ENCODE assay signal across 9 mouse cellular contexts in the genomic region with DNA sequence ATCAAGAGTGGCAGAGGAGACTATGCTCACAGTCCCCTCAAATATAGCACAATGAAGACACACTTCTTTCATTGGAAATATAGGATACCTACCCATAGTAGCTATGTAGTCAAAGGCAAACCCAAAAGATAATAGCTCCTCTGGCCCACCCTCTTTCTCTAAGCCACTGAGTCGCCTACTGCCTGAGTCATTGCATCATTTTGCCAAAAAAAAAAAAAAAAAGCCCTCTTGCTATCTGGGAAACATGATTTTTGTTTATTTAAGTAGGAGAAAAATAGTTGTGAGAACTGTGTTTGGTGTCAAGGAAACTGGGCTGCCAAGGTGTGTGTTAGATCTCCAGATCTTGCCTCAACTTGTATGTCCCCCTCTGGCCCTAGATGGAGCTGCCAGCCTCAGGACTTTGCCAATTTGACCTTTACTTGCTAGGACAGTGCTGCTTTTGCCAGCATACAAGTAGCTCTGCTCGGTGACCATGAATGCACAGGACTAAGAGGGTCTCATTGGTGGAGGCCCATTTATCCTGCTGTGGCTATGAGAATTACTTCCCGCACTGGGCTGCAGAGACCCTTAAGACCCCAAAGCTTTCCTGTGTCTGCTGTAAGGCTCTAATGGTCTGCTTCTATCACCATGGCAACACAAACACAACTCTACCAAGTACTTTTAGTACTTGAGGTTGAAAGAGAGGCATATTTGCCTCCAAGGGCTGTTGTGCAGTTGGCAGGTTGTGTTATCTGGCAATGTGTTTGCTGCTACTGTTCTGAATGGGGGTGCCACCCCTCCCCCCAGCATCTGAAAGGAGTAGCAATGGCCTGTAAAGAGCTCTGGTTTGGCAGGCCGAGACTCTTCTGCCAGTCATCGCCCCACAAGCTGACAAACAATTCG.
A peak's percentile ranks its signal among the peaks of the same experiment; 100 is the strongest.
DNase-seq lines count a peak whose midpoint lies in the region; ATAC-seq and TF ChIP-seq lines count a peak whose summit lies in the region.
"Had no signal": no experiment of that assay in that cellular context is flagged by ENCODE, and none has a peak within 500 bp of the region (broad histone marks: within the 10 kb centered on the region; RNA-seq: fewer than 3 reads in every experiment).

No protein-coding gene starts in this region.

- no peak overlapping the region for H3K9ac ChIP-seq in hindbrain, embryonic 14.5 days
- no peak overlapping the region for H3K9ac ChIP-seq in liver, postnatal 0 days (replicated peaks)

- TF ChIP-seq CTCF in liver, postnatal 0 days (IDR thresholded peaks at IDR 0.05; ENCODE audit: low read depth): no peak

- WGBS in hindbrain, embryonic 14.5 days: 36% methylated on average over 6 of the region's 6 CpGs
- WGBS in midbrain, embryonic 10.5 days: 60% methylated on average over 6 of the region's 6 CpGs
- WGBS in liver, postnatal 0 days (ENCODE audit: insufficient replicate concordance): 55% methylated on average over 6 of the region's 6 CpGs

- no peak overlapping the region for H3K4me3 ChIP-seq in hindbrain, embryonic 14.5 days (replicated peaks; ENCODE audit: low read length)
- H3K4me3 ChIP-seq in midbrain, embryonic 10.5 days: no peak overlapping the region
- H3K4me3 ChIP-seq in liver, postnatal 0 days (ENCODE audit: low read depth, low read length): no peak overlapping the region

- H3K27me3 ChIP-seq in hindbrain, embryonic 14.5 days (ENCODE audit: control insufficient read depth, insufficient read depth, low read length): no peaks in the 10 kb centered on the region
- no peaks in the 10 kb centered on the region for H3K27me3 ChIP-seq in midbrain, embryonic 10.5 days (ENCODE audit: low read depth, poor library complexity, severe bottlenecking)
- H3K27me3 ChIP-seq in liver, postnatal 0 days (ENCODE audit: insufficient read depth, low read length): no peaks in the 10 kb centered on the region

- no peak overlapping the region for H3K4me2 ChIP-seq in hindbrain, embryonic 14.5 days (replicated peaks)
- H3K4me2 ChIP-seq in liver, postnatal 0 days (ENCODE audit: low read depth, low read length): no peak overlapping the region

- ATAC-seq in hindbrain, embryonic 14.5 days (ENCODE audit: low FRiP score): peak; percentile 73; the same call in 1 of the 2 replicates
- ATAC-seq in liver, postnatal 0 days: no peak

- H3K36me3 ChIP-seq in hindbrain, embryonic 14.5 days (replicated peaks; ENCODE audit: control insufficient read depth, insufficient read depth): no peaks in the 10 kb centered on the region
- no peaks in the 10 kb centered on the region for H3K36me3 ChIP-seq in midbrain, embryonic 10.5 days
- no peaks in the 10 kb centered on the region for H3K36me3 ChIP-seq in liver, postnatal 0 days (replicated peaks; ENCODE audit: insufficient read depth, low read length)

- no peaks in the 10 kb centered on the region for H3K9me3 ChIP-seq in hindbrain, embryonic 14.5 days (ENCODE audit: control insufficient read depth, low read length)
- H3K9me3 ChIP-seq in midbrain, embryonic 10.5 days (replicated peaks): no peaks in the 10 kb centered on the region
- H3K9me3 ChIP-seq in liver, postnatal 0 days (ENCODE audit: low read length): no peaks in the 10 kb centered on the region

- DNase-seq in cerebellum, adult 11 months: peak; percentile 16
- no peak for DNase-seq in cerebellum, adult 18-20 months
- DNase-seq in 3134 (ENCODE audit: extremely low read depth, insufficient read length, low spot score): peak; percentile 15
- DNase-seq in hindbrain, embryonic 14.5 days (ENCODE audit: low spot score): no peak
- DNase-seq in midbrain, embryonic 10.5 days (ENCODE audit: low spot score): no peak
- no peak for DNase-seq in thymus, postnatal 10 days (ENCODE audit: low spot score in 2 of 2)
- DNase-seq in liver, postnatal 0 days: no peak
- DNase-seq in kidney, adult 18-20 months: no peak
- DNase-seq: kidney, postnatal 14 days had no signal

- peaks cover 15% of the 10 kb centered on the region for H3K4me1 ChIP-seq in hindbrain, embryonic 14.5 days (replicated peaks; ENCODE audit: control insufficient read depth, insufficient read depth, low read length)
- peaks cover 30% of the 10 kb centered on the region for H3K4me1 ChIP-seq in midbrain, embryonic 10.5 days
- H3K4me1 ChIP-seq in liver, postnatal 0 days (ENCODE audit: insufficient read depth): no peaks in the 10 kb centered on the region

- H3K27ac ChIP-seq in hindbrain, embryonic 14.5 days: no peak overlapping the region
- peak overlapping the region; percentile 24 for H3K27ac ChIP-seq in midbrain, embryonic 10.5 days (replicated peaks)
- no peak overlapping the region for H3K27ac ChIP-seq in liver, postnatal 0 days (ENCODE audit: low read depth)

- TF ChIP-seq EP300 in liver, postnatal 0 days (IDR thresholded peaks at IDR 0.05; ENCODE audit: low read depth): no peak

Comparison
In these comparisons a context has a peak if more than half of its experiments do, and no peak if none do; other contexts are left out.
1. DNase-seq: peak in cerebellum, adult 11 months (single experiment) and 3134 (single experiment); none in cerebellum, adult 18-20 months (0 of 2), hindbrain, embryonic 14.5 days (single experiment), midbrain, embryonic 10.5 days (single experiment), thymus, postnatal 10 days (0 of 2), liver, postnatal 0 days (single experiment) and kidney, adult 18-20 months (single experiment).